Mouse (Mus musculus): ENCODE data around the gene Zfp385b.
"Not testable (repeated sequence)": the region's sequence is repeated elsewhere in the genome, so short reads cannot be mapped to it uniquely, and the experiment has no call there.

Zfp385b gene

DNA sequence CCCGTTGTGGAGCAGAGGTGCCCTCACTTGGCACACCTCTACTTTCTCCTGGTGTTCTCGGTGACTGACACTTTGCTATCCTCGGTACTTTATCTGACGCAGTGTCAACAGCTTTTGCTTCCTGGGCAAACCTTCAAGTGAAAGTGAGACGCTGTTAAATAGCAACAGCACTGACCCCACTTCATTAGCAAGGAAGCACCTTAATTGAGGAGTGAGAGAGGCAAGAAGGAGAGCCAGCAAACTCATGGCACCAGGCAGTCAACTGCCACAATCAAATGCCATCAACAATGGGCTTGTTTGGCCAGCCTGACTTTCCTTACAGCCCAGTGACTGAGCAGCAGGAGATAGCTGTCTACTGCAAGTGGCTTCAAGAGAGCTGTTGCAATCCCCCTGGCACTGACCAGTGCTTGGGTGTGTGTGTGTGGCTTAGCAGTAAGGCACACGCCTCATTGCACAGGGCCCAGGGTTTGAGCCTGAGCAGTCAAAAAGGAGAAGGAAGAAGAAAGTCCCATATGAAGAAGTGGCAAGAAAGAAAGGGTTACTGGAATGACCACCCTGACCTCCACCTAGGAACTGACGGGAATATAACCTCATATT lies 365.0 kb downstream of the Zfp385b start:
- DNase-seq = peak; percentile 42 to 56

GRCm38 (mm10) chr2:77453786-77454185 lies 365.7 kb downstream of the Zfp385b start:
- peak in 1 of 2 experiments; percentile 21 for DNase-seq

DNA sequence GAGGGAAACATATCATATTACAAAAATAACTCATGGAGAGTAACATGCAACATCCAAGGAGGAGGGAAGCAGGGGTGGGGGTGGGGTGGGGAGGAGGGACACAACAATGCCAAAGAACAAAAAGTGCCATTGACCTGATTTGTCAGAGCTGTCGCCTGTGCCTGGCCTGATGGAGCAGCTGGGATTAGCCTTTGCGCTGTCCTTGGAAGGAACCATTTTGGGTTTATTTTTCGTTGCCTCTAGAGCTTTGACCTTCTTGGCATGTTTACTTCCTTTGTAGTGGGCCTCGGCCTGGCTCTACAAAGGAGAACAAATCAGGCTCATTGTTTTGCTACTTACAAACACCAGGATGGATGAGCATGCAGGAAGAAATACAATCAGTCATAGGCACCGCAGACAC lies 369.4 kb downstream of the Zfp385b start:
- not testable (repeated sequence) for DNase-seq

GRCm38 (mm10) chr2:77448951-77449480 lies 370.4 kb downstream of the Zfp385b start:
- no peak for DNase-seq

DNA sequence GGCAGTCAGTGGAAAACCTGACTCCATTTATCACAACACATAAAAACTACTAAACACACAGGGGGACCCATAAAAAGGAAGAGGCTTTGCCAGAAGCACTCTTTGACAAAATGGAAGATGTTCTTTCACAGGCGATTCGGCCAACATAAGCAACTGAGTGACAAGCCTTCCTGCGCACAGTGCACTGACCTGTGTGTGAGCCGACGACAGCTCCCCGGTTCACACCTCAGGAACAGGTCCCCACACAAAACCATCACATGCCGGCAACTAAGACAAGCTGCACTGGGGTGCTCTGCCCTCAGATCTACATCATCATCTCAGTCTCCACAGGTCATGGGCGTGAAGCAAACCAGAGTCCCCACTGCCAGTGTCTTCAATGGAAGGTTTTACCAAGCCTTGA lies 375.2 kb downstream of the Zfp385b start:
- DNase-seq = no peak

- no peak for DNase-seq
Observed at GRCm38 (mm10) chr2:77440591-77440990, 378.8 kb downstream of the Zfp385b start.

DNA sequence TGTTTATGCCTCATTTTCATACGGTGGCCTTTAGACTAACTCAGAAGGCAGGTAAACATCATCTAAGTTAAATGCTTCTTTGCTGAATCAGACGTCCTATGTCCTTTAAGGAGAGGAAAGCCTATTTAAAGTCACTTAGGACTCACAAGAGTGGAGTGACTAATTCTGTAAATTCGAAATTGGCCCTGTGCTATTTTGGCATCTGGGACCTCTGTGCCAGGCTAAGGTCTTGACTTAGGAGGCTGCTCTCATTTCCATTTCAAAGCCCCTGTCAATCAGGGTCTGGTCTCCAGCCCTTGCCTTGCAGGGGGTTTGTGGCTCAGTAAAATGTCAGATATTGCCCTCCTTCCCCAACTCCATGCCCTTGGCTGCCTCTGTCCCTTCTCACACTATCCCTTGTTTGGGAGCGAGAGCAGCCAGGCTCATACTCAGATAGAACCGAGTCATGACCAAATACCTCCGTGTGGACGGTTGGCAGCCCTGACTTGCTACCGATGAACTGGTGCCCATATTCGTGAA lies 383.1 kb downstream of the Zfp385b start:
- DNase-seq = no peak

DNA sequence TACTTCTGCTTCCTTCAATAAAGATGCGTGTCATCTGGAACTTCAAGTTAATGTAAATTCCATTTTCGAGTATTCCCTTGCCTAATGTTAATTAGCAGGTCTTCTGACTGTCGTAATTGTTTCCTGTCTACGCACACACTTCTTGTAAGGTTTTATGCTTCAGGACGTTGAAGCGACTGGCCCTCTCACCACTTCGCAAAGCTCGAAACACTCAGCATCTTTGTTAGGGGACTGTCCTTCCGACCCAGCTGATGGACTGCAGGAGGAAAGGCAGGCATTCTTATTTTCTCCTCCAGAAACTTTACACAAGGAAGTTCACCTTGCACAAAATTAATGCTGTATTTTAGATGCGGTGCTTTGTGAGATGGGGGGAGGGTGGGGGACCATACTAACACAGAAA lies 400.0 kb downstream of the Zfp385b start:
- DNase-seq = no peak

GRCm38 (mm10) chr2:77418078-77418477 lies 401.4 kb downstream of the Zfp385b start:
- DNase-seq = no peak

GRCm38 (mm10) chr2:77412171-77412570 lies 407.3 kb downstream of the Zfp385b start:
- no peak for DNase-seq

DNA sequence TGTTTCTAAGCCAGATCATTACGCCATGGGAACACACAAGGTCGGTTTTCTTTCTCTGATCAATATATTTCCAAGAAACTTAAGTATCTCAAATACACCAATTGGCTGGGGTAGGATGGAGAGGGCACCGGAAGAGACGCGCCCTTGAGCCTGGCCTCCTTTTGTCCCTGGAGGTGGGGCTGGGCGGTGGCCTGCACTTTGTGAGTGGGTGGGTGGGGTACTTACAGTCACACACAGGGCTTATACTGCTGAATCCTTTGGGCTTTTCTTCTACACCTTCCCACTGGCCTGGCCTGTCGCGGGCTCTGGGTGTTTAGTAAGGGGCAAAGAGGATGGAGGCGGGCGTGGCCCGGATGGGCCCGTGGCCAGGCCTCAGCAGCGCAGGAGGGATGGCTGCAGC lies 407.8 kb downstream of the Zfp385b start:
- no peak for DNase-seq

DNA sequence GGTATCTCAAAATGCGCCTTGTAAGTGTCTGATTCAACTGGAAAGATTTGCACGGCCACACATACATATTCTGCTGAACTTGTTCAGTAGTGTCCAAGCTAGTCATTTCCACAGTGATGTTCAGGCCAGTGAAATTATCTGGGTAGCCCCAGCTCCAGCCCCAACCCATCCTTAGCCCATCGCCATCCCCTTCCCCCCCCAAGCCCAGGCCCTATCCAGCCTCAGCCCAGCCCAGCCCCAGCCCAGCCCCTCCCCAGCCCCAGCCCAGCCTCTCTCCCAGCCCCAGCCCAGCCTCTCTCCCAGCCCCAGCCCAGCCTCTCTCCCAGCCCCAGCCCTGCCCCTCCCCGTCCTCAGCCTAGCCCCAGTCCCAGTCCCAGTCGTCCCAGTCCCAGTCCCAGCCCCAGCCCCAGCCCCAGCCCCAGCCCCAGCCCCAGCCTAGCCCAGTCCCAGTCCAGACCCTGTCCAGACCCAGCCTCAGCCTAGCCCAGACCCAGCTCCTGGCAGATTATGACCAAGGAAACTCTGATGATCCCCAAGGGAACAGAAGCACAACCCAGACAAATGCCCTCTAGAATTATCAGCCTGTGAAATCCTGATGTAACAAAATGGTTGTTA lies 409.8 kb downstream of the Zfp385b start:
- DNase-seq = no peak

DNA sequence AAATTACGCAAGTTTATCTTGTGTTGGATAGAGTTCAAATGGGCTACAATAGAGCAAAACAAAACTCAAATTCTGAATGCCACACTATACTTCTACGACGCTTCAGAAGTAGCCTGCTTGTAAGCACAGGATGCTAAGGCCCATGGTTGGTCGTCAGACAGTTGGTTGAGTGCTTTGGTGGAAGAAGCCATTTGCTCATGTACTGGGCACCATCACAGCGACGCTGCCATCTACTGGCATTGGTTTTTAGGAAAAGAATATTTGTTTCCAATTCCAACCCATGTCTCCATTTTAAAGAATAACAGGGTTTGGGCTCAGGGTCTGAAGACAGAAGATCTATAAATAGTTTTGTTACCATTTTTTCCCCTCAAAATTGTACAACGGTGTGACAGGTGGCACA lies 410.5 kb downstream of the Zfp385b start:
- DNase-seq = no peak

DNA sequence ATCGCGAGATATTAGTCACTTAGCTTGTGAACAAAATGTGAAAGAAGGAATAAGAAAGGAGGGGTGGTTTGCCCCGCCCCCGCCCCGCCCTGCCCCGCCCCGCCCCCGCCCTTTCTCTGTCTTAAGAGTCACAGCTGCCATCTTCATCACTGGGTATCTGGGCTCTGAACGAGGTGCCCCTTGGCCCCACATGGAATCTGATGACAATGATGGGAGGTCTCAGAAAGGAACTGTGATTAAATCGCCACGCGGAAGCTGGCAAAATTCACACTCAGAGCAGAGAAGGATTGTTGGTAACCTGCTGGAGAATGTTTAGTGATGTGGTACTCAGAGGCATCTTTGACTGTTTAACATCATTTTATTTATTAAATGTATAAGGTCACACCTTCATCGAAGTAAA lies 417.1 kb downstream of the Zfp385b start:
- DNase-seq = no peak

DNA sequence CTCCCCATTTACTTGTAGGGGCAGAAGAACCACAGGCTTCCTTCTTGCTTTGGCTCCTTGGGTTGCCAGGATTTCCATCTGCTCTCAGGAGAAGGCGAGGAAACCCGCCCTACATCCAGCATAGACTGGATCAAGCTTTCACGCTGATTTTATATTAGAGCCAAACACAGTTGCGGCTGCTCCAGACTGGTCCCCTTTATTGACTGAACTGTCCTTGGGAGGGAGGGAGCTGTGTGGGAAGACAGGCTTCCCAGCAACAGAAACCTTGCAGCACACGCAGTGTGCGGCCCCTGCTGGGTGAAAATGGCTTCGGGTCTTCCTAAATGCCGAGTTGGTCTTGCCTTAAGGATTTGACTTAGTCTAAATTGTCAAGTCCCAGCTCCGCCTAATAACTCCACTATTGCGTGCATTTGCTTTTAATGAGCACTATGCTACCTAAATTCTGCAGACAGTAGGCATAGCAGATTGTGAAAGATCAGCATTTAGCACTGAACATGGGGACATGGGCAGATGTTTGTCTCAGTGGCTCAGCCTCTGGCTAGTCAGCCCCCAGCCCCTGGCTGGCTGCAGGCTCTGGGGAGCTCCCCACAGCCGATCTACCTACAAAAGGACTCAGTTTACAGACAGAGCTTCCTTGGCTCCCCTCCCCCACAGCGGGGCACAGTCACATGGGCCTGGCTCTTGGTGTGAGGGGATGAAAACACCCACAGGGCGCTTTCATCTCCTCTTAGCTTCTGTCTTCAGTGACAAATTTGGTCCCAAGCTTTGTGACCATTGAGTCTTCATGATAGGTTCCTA lies 417.8 kb downstream of the Zfp385b start:
- no peak for DNase-seq

- no peak for DNase-seq
Observed at GRCm38 (mm10) chr2:77393881-77394280, 425.6 kb downstream of the Zfp385b start.

- DNase-seq = no peak
Observed at GRCm38 (mm10) chr2:77388186-77388585, 431.3 kb downstream of the Zfp385b start.

- DNase-seq = peak; percentile 14 to 17
Observed at GRCm38 (mm10) chr2:77386515-77386914, 432.9 kb downstream of the Zfp385b start.

- no peak for DNase-seq
Observed at GRCm38 (mm10) chr2:77382766-77383165, 436.7 kb downstream of the Zfp385b start.

- no peak for DNase-seq
Observed at GRCm38 (mm10) chr2:77379907-77380306, 439.5 kb downstream of the Zfp385b start.

GRCm38 (mm10) chr2:77379332-77379731 lies 440.1 kb downstream of the Zfp385b start:
- no peak for DNase-seq

GRCm38 (mm10) chr2:77376823-77377222 lies 442.6 kb downstream of the Zfp385b start:
- no peak for DNase-seq

DNA sequence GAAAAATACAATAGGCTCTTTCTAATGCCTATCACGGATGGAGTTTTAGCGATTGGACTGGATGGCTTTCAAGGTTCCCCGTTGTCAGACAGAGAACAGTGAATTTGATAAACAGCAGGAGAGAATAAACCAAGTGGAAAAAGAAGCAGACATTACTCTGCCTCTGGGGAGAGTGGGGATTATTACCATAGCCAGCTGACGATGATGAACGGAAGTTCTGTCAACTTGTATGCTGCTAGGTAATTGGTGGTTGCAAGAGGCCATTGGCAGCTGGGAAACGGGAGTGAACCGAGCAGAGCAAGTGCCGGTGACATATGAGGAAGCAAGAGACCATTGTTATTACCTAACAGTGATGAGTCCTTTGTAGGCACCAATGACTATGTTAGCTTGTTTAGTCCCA lies 444.3 kb downstream of the Zfp385b start:
- no peak for DNase-seq

GRCm38 (mm10) chr2:77369174-77369573 lies 450.3 kb downstream of the Zfp385b start:
- no peak for DNase-seq
